Mouse (Mus musculus) testis, adult 2 months (tissue): ENCODE results near the gene Mogat1.

Source experiments
- CTCF ChIP-seq: fragments of 200-500 bp; IDR thresholded peaks from 2 replicates; pipeline ENCODE4 v1.5.1; 2012; ENCODE audit warnings: low read depth, mild to moderate bottlenecking, inconsistent platforms, low read length, moderate library complexity; ENCODE audit not compliant: control insufficient read depth, insufficient read depth, insufficient replicate concordance
- POLR2A ChIP-seq: fragments of 200-500 bp; IDR thresholded peaks from 2 replicates; pipeline ENCODE4 v1.6.1; 2012; ENCODE audit warnings: low read depth, mild to moderate bottlenecking, inconsistent platforms, low read length, moderate library complexity; ENCODE audit not compliant: control insufficient read depth

DNA sequence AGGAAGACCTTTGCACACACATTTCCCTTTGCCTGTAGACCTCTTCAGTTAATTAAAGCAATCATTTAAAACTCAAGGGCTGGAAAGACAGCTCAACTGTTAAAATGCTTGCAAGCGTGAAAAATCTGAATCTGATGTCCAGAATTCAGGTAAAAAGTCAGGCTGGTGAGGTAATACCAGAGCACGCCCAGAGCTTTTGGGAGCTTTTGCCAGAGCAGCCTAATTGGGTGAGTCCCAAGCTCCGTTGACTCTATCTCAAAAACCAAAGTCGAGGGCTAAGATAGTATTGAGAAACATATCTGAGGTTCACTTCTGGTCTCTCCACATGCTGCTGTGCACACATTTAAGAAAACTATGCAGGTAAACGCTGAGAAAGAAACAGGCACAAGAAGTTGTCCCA lies at the start of gene Mogat1:
- no peak for TF ChIP-seq CTCF
- TF ChIP-seq POLR2A, result no peak
